Mouse (Mus musculus) lung, postnatal 0 days (tissue): Measurements from ENCODE around the gene Pink1.

ENCODE experiments used
- CTCF ChIP-seq: IDR thresholded peaks from 2 replicates; pipeline ENCODE4 v1.5.1; 2016; ENCODE audit warnings: antibody characterized with exemption, mild to moderate bottlenecking
- EP300 ChIP-seq: IDR thresholded peaks from 2 replicates; pipeline ENCODE4 v1.6.1; 2016; ENCODE audit warnings: antibody characterized with exemption, mild to moderate bottlenecking, control low read depth

GRCm38 (mm10) chr4:138358176-138358575, 32.1 kb upstream of the Pink1 start:
- TF ChIP-seq CTCF (no peak), EP300 (no peak)
